Mouse (Mus musculus): ENCODE data around the gene Arl5b. TPM values are rescaled to one million over a fixed set of nuclear protein-coding genes. Genes with fewer than 3 reads are reported as not detected.

The Arl5b gene
- polyA plus RNA-seq, 1 experiment from 2014 or later, result 22.4 TPM

DNA sequence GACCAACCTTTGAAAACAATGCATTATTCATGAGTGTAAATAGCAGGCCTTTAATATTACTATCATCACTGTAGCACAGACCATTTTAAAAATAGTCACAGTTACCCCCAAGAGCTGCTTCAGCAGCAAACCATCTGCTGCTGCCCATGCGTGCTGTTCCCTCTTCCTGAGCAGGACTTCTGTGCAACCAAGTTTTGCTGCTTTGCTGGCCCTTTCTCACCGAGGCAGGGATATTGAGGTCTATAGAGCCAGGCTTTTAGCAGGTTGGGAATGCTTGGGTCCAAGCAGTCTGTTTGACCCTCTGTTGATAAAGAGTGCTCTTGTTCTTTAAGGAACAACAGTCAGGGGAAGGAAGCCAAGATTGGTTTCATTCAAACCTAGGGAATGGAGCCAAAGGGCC is 16.3 kb downstream of the Arl5b start:
- Histone ChIP-seq H3K9ac (ENCODE audit: low read length) (no peak overlapping the region), H3K27ac (replicated peaks in 1 of 2; ENCODE audit: control insufficient read depth in 1 of 2, insufficient read depth in 1 of 2, low read depth in 2 of 2, low read length in 2 of 2) (no peak overlapping the region), H3K4me3 (ENCODE audit: control insufficient read depth in 1 of 2, insufficient read depth in 1 of 2, low read depth in 1 of 2, low read length in 2 of 2) (no peak overlapping the region), H3K36me3 (ENCODE audit: control insufficient read depth, insufficient read depth, low read length) (peaks cover 18% of the 10 kb centered on the region), H3K4me2 (ENCODE audit: low read length) (no peak overlapping the region), H3K9me3 (ENCODE audit: control insufficient read depth, low read length) (no peaks in the 10 kb centered on the region), H3K27me3 (ENCODE audit: control insufficient read depth, insufficient read depth, low read length) (no peaks in the 10 kb centered on the region), H3K4me1 (ENCODE audit: control insufficient read depth in 2 of 2, insufficient read depth in 2 of 2, low read length in 2 of 2) (peaks cover 2 to 7% of the 10 kb centered on the region in 2 experiments)
- 65% methylated on average over 2 of the region's 2 CpGs for WGBS
- ATAC-seq (ENCODE audit: insufficient number of reproducible peaks, insufficient read depth, low FRiP score, low read depth), result no peak

DNA sequence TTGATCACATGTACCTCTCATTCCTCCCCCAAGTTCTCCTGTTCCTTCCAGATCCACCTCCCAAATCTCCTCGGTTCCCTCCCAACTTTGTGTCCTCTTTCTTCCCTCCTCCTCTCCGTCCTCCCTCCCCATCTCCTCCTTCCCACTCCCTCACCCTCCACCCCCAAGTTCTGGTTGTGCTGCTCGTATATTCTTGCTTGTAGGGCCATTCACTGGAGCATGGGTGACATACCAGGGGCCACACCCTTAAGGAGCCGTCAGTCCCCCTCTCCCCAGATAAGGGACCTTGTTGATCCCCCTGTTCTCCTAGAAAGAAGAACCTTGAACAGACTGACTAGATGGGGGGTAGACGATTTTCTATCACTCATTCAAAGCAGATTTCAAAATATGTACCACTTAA is 17.9 kb downstream of the Arl5b start:
- H3K4me2 ChIP-seq (ENCODE audit: low read length), result no peak overlapping the region
- peaks cover 2 to 7% of the 10 kb centered on the region in 2 experiments for H3K4me1 ChIP-seq (ENCODE audit: control insufficient read depth in 2 of 2, insufficient read depth in 2 of 2, low read length in 2 of 2)
- WGBS, result 74% methylated on average over 5 of the region's 5 CpGs
- ATAC-seq (ENCODE audit: insufficient number of reproducible peaks, insufficient read depth, low FRiP score, low read depth), result no peak
- H3K27me3 ChIP-seq (ENCODE audit: control insufficient read depth, insufficient read depth, low read length), result no peaks in the 10 kb centered on the region
- H3K27ac ChIP-seq (replicated peaks in 1 of 2; ENCODE audit: control insufficient read depth in 1 of 2, insufficient read depth in 1 of 2, low read depth in 2 of 2, low read length in 2 of 2), result no peak overlapping the region
- H3K36me3 ChIP-seq (ENCODE audit: control insufficient read depth, insufficient read depth, low read length), result peaks cover 31% of the 10 kb centered on the region
- H3K9ac ChIP-seq (ENCODE audit: low read length), result no peak overlapping the region
- H3K9me3 ChIP-seq (ENCODE audit: control insufficient read depth, low read length), result no peaks in the 10 kb centered on the region
- no peak overlapping the region for H3K4me3 ChIP-seq (ENCODE audit: control insufficient read depth in 1 of 2, insufficient read depth in 1 of 2, low read depth in 1 of 2, low read length in 2 of 2)

DNA sequence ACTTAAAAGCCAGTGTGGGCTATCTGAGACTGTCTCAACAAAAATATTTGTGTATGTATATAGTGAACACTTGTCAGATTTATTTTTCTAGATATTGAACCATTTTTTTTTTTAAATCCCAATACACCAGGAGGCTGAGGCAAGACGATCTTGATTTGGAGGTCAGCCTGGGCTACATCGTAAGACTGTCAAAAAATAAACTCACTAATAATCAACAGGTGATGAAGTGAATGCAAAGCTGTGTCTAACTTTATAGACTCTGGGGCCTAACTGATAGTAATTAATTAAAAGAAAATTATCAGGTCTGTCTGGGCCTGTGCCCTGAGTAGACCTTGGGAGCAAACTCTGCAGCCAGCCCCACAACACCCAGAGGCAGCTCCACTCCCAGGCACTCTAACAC is 34.5 kb downstream of the Arl5b start:
- H3K9ac ChIP-seq (ENCODE audit: low read length), result no peak overlapping the region
- no peak for ATAC-seq (ENCODE audit: insufficient number of reproducible peaks, insufficient read depth, low FRiP score, low read depth)
- H3K4me1 ChIP-seq (ENCODE audit: control insufficient read depth in 2 of 2, insufficient read depth in 2 of 2, low read length in 2 of 2), result no peaks in the 10 kb centered on the region
- WGBS, result 97% methylated on average over 2 of the region's 2 CpGs
- H3K36me3 ChIP-seq (ENCODE audit: control insufficient read depth, insufficient read depth, low read length), result peaks cover 37% of the 10 kb centered on the region
- H3K4me2 ChIP-seq (ENCODE audit: low read length), result no peak overlapping the region
- H3K9me3 ChIP-seq (ENCODE audit: control insufficient read depth, low read length), result no peaks in the 10 kb centered on the region
- no peaks in the 10 kb centered on the region for H3K27me3 ChIP-seq (ENCODE audit: control insufficient read depth, insufficient read depth, low read length)
- no peak overlapping the region for H3K27ac ChIP-seq (replicated peaks in 1 of 2; ENCODE audit: control insufficient read depth in 1 of 2, insufficient read depth in 1 of 2, low read depth in 2 of 2, low read length in 2 of 2)
- H3K4me3 ChIP-seq (ENCODE audit: control insufficient read depth in 1 of 2, insufficient read depth in 1 of 2, low read depth in 1 of 2, low read length in 2 of 2), result no peak overlapping the region

DNA sequence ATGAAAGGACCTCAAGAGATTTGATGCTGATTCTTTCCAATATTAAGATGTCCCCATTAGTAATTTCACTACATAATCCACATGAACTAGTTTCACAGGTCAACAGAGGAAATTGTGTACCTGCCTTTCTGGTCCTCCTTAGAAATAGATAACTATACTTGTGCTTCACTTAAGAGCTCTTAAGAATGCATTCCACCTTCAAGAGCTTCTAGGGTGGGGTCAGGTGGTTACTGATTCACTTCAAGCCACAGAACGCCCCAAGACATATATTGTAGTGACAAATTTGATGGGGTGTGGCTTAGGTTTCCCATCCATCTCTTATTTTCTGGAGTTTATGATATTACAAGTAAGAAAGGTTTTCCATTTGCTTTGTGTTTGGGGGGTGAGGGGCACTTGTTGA is 38.1 kb downstream of the Arl5b start:
- no peak for ATAC-seq (ENCODE audit: insufficient number of reproducible peaks, insufficient read depth, low FRiP score, low read depth)
- no peak overlapping the region for H3K4me3 ChIP-seq (ENCODE audit: control insufficient read depth in 1 of 2, insufficient read depth in 1 of 2, low read depth in 1 of 2, low read length in 2 of 2)
- no peak overlapping the region for H3K4me2 ChIP-seq (ENCODE audit: low read length)
- 74% methylated on average over 1 of the region's 1 CpGs for WGBS
- H3K27ac ChIP-seq (replicated peaks in 1 of 2; ENCODE audit: control insufficient read depth in 1 of 2, insufficient read depth in 1 of 2, low read depth in 2 of 2, low read length in 2 of 2), result no peak overlapping the region
- no peaks in the 10 kb centered on the region for H3K9me3 ChIP-seq (ENCODE audit: control insufficient read depth, low read length)
- peaks cover 8% of the 10 kb centered on the region for H3K36me3 ChIP-seq (ENCODE audit: control insufficient read depth, insufficient read depth, low read length)
- H3K4me1 ChIP-seq (ENCODE audit: control insufficient read depth in 2 of 2, insufficient read depth in 2 of 2, low read length in 2 of 2), result no peaks in the 10 kb centered on the region
- H3K9ac ChIP-seq (ENCODE audit: low read length), result no peak overlapping the region
- H3K27me3 ChIP-seq (ENCODE audit: control insufficient read depth, insufficient read depth, low read length), result no peaks in the 10 kb centered on the region

DNA sequence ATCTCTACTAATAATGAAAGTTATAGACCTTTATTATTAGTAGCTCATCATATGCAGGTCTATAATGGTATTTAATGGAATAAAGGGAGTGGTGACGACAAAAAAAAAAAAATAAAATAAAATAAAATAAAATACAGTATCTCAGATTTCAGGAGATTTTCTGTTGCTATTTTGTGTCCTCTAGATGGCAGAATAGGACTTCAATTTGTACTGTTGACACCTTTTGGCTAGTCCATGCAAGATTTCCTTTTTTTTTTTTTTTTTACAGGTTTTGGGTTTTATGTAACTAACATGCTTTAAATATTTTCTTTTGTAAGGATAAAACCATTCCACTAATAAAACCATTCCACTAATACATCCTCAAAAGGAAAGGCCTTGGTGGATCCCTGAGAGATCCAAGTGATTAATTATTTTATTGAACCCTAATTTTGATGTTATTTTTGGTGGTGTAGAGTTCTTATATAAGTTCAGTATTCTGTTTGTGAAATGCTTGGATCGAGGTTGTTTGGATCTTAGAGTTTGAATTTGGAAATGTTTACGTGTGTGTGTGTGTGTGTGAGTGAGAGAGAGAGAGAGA is 47.4 kb downstream of the Arl5b start:
- Histone ChIP-seq H3K27me3 (ENCODE audit: control insufficient read depth, insufficient read depth, low read length) (no peaks in the 10 kb centered on the region), H3K9ac (ENCODE audit: low read length) (no peak overlapping the region), H3K9me3 (ENCODE audit: control insufficient read depth, low read length) (0 out of 2 replicates have a peak, but pooled peaks cover 2% of the 10 kb centered on the region), H3K27ac (replicated peaks in 1 of 2; ENCODE audit: control insufficient read depth in 1 of 2, insufficient read depth in 1 of 2, low read depth in 2 of 2, low read length in 2 of 2) (no peak overlapping the region), H3K4me1 (ENCODE audit: control insufficient read depth in 2 of 2, insufficient read depth in 2 of 2, low read length in 2 of 2) (no peaks in the 10 kb centered on the region), H3K4me3 (ENCODE audit: control insufficient read depth in 1 of 2, insufficient read depth in 1 of 2, low read depth in 1 of 2, low read length in 2 of 2) (no peak overlapping the region), H3K4me2 (ENCODE audit: low read length) (no peak overlapping the region), H3K36me3 (ENCODE audit: control insufficient read depth, insufficient read depth, low read length) (no peaks in the 10 kb centered on the region)
- no peak for ATAC-seq (ENCODE audit: insufficient number of reproducible peaks, insufficient read depth, low FRiP score, low read depth)
- 52% methylated on average over 3 of the region's 3 CpGs for WGBS

DNA sequence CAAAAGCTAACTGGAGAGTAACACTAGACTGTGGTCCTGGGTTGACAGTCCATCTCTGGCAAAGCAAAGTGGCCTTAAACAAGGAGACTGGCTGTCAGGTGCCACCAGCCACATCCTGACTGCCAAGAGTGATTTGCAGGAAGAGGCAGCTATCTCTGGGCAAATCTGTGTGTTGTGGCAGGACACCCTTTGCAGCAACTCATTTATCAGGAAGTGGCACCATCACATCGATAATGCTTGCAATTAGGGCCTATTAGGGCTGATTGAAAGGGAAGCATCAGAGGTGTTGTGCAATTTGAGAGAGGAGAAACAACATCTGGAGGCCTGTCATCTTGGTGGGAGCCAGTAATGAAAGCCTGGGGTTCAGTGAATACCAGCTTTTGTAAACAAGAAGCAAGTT is 55.2 kb downstream of the Arl5b start:
- Histone ChIP-seq H3K36me3 (ENCODE audit: control insufficient read depth, insufficient read depth, low read length) (no peaks in the 10 kb centered on the region), H3K27me3 (ENCODE audit: control insufficient read depth, insufficient read depth, low read length) (no peaks in the 10 kb centered on the region), H3K27ac (replicated peaks in 1 of 2; ENCODE audit: control insufficient read depth in 1 of 2, insufficient read depth in 1 of 2, low read depth in 2 of 2, low read length in 2 of 2) (no peak overlapping the region), H3K4me1 (ENCODE audit: control insufficient read depth in 2 of 2, insufficient read depth in 2 of 2, low read length in 2 of 2) (no peaks in the 10 kb centered on the region), H3K4me3 (ENCODE audit: control insufficient read depth in 1 of 2, insufficient read depth in 1 of 2, low read depth in 1 of 2, low read length in 2 of 2) (no peak overlapping the region), H3K4me2 (ENCODE audit: low read length) (no peak overlapping the region), H3K9me3 (ENCODE audit: control insufficient read depth, low read length) (no peaks in the 10 kb centered on the region), H3K9ac (ENCODE audit: low read length) (no peak overlapping the region)
- 54% methylated on average over 1 of the region's 1 CpGs for WGBS
- no peak for ATAC-seq (ENCODE audit: insufficient number of reproducible peaks, insufficient read depth, low FRiP score, low read depth)

DNA sequence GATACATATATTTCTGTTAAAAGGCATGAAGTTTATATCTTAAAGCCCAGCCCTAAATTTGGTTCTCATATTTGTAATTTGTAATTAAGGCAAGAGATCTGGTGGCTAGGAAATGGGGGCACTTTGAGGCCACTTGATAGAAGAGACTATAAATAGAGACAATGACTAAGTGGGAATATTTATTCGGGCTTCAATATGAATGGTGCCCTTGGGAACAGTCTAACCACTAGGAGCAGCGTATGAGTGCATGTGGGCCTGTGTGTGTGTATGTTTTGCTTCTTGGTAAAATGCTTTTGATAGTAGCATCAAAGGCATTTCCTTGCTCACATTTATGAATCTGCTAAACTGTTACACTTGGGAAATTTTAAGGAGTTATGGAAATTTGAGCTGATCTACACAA is 62.1 kb downstream of the Arl5b start:
- Histone ChIP-seq H3K4me3 (ENCODE audit: control insufficient read depth in 1 of 2, insufficient read depth in 1 of 2, low read depth in 1 of 2, low read length in 2 of 2) (no peak overlapping the region), H3K27ac (replicated peaks in 1 of 2; ENCODE audit: control insufficient read depth in 1 of 2, insufficient read depth in 1 of 2, low read depth in 2 of 2, low read length in 2 of 2) (no peak overlapping the region), H3K4me1 (ENCODE audit: control insufficient read depth in 2 of 2, insufficient read depth in 2 of 2, low read length in 2 of 2) (no peaks in the 10 kb centered on the region), H3K27me3 (ENCODE audit: control insufficient read depth, insufficient read depth, low read length) (no peaks in the 10 kb centered on the region), H3K9me3 (ENCODE audit: control insufficient read depth, low read length) (no peaks in the 10 kb centered on the region), H3K4me2 (ENCODE audit: low read length) (no peak overlapping the region), H3K9ac (ENCODE audit: low read length) (no peak overlapping the region), H3K36me3 (ENCODE audit: control insufficient read depth, insufficient read depth, low read length) (no peaks in the 10 kb centered on the region)
- WGBS, result 30% methylated on average over 2 of the region's 2 CpGs
- no peak for ATAC-seq (ENCODE audit: insufficient number of reproducible peaks, insufficient read depth, low FRiP score, low read depth)

DNA sequence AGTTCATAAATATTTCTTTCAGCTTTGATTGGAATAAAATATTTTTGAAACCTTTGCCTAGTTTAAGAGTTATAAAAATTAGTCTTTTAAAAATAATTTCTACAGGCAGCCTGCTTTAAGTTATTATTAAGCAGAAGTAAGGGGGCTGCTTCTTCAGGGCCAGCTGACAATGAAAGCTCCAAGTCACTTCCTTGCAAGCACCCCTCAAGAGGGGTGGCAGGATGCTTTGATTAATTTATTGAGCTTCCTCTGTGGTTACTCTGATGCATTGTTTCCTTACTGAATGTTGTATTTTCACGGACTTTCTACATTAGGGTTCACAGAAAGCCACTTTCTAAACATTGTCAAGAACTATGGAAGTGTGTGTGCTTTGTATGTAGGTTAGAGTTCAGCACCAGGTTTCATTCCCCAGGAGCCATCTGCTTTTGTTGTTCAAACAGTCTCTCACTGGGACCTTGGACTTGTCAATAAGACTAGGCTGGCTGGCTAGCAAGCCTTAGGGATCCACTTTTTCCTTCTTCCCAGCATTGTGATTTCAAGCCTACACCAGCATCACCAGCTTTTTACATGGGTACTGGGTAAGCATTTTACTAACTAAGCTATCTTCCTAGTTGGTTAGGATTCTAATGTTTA is 62.7 kb downstream of the Arl5b start:
- Histone ChIP-seq H3K4me3 (ENCODE audit: control insufficient read depth in 1 of 2, insufficient read depth in 1 of 2, low read depth in 1 of 2, low read length in 2 of 2) (no peak overlapping the region), H3K36me3 (ENCODE audit: control insufficient read depth, insufficient read depth, low read length) (no peaks in the 10 kb centered on the region), H3K9ac (ENCODE audit: low read length) (no peak overlapping the region), H3K27me3 (ENCODE audit: control insufficient read depth, insufficient read depth, low read length) (no peaks in the 10 kb centered on the region), H3K4me2 (ENCODE audit: low read length) (no peak overlapping the region), H3K27ac (replicated peaks in 1 of 2; ENCODE audit: control insufficient read depth in 1 of 2, insufficient read depth in 1 of 2, low read depth in 2 of 2, low read length in 2 of 2) (no peak overlapping the region), H3K4me1 (ENCODE audit: control insufficient read depth in 2 of 2, insufficient read depth in 2 of 2, low read length in 2 of 2) (no peaks in the 10 kb centered on the region), H3K9me3 (ENCODE audit: control insufficient read depth, low read length) (no peaks in the 10 kb centered on the region)
- 55% methylated on average over 1 of the region's 1 CpGs for WGBS
- ATAC-seq (ENCODE audit: insufficient number of reproducible peaks, insufficient read depth, low FRiP score, low read depth), result no peak
